Mouse (Mus musculus): Measurements from ENCODE around the gene Arhgap8. TPM values are rescaled to one million over a fixed set of nuclear protein-coding genes. Genes with fewer than 3 reads are reported as not detected.
A peak's percentile ranks its signal among the peaks of the same experiment; 100 is the strongest.

The Arhgap8 gene
- polyA plus RNA-seq, 1 experiment from 2014 or later = 3.1 TPM

GRCm38 (mm10) chr15:84732425-84732749, 12.5 kb downstream of the Arhgap8 start:
- H3K9ac ChIP-seq (ENCODE audit: low read depth, low read length) = no peak overlapping the region
- ATAC-seq (ENCODE audit: low read depth) = no peak
- WGBS = 62% methylated on average over 4 of the region's 4 CpGs

GRCm38 (mm10) chr15:84736346-84736993, 16.6 kb downstream of the Arhgap8 start:
- Histone ChIP-seq H3K4me3 (ENCODE audit: low read depth, low read length) (no peak overlapping the region), H3K4me1 (ENCODE audit: control insufficient read depth, insufficient read depth, low read length) (no peaks in the 10 kb centered on the region), H3K9ac (ENCODE audit: low read depth, low read length) (no peak overlapping the region), H3K27me3 (replicated peaks; ENCODE audit: control insufficient read depth, insufficient read depth, low read length) (no peaks in the 10 kb centered on the region), H3K27ac (replicated peaks; ENCODE audit: low read depth, low read length) (no peak overlapping the region), H3K9me3 (ENCODE audit: control insufficient read depth, low read length) (no peaks in the 10 kb centered on the region), H3K36me3 (ENCODE audit: control insufficient read depth, insufficient read depth, low read length) (no peaks in the 10 kb centered on the region), H3K4me2 (ENCODE audit: low read depth, low read length) (0 out of 2 replicates have a peak overlapping the region, but pooled peaks have one; percentile 6)
- ATAC-seq (ENCODE audit: low read depth) = no peak
- 42% methylated on average over 11 of the region's 11 CpGs for WGBS
- no peak for DNase-seq (ENCODE audit: low spot score)

More at GRCm38 (mm10) chr15:84732425-84732749, 12.5 kb downstream of the Arhgap8 start:
- H3K27ac ChIP-seq (replicated peaks; ENCODE audit: low read depth, low read length) = no peak overlapping the region
- no peak for DNase-seq (ENCODE audit: low spot score)
- H3K27me3 ChIP-seq (replicated peaks; ENCODE audit: control insufficient read depth, insufficient read depth, low read length) = no peaks in the 10 kb centered on the region
- H3K9me3 ChIP-seq (ENCODE audit: control insufficient read depth, low read length) = no peaks in the 10 kb centered on the region
- no peaks in the 10 kb centered on the region for H3K36me3 ChIP-seq (ENCODE audit: control insufficient read depth, insufficient read depth, low read length)
- no peak overlapping the region for H3K4me3 ChIP-seq (ENCODE audit: low read depth, low read length)
- H3K4me2 ChIP-seq (ENCODE audit: low read depth, low read length) = no peak overlapping the region
- peaks cover 5% of the 10 kb centered on the region for H3K4me1 ChIP-seq (ENCODE audit: control insufficient read depth, insufficient read depth, low read length)

DNA sequence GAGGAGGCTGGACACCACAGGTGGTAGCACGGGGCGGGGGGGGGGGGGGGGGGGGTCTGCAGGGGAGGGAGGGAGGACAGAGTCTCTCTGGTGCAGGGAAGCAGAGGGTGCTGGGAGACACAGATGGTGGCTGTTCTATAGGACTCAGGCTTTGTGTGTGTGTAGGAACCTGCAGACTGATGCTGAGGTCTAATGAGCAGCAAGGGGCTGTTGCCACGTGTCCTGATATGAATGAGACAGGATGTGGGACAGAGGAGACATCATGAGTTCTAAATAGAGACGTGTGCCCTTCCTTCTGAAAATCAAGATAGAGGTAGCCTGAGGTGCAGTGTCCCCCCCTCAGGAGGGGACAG, 17.1 kb downstream of the Arhgap8 start:
- no peaks in the 10 kb centered on the region for H3K4me1 ChIP-seq (ENCODE audit: control insufficient read depth, insufficient read depth, low read length)
- no peak for ATAC-seq (ENCODE audit: low read depth)
- 44% methylated on average over 2 of the region's 4 CpGs for WGBS
- H3K36me3 ChIP-seq (ENCODE audit: control insufficient read depth, insufficient read depth, low read length) = no peaks in the 10 kb centered on the region
- no peaks in the 10 kb centered on the region for H3K9me3 ChIP-seq (ENCODE audit: control insufficient read depth, low read length)
- H3K27me3 ChIP-seq (replicated peaks; ENCODE audit: control insufficient read depth, insufficient read depth, low read length) = no peaks in the 10 kb centered on the region
- no peak overlapping the region for H3K9ac ChIP-seq (ENCODE audit: low read depth, low read length)
- H3K4me3 ChIP-seq (ENCODE audit: low read depth, low read length) = no peak overlapping the region
- no peak overlapping the region for H3K27ac ChIP-seq (replicated peaks; ENCODE audit: low read depth, low read length)
- H3K4me2 ChIP-seq (ENCODE audit: low read depth, low read length) = no peak overlapping the region
- DNase-seq (ENCODE audit: low spot score) = no peak

- H3K9me3 ChIP-seq (ENCODE audit: control insufficient read depth, low read length) = no peaks in the 10 kb centered on the region
- DNase-seq (ENCODE audit: low spot score) (no peak), ATAC-seq (ENCODE audit: low read depth) (no peak)
- no peaks in the 10 kb centered on the region for H3K27me3 ChIP-seq (replicated peaks; ENCODE audit: control insufficient read depth, insufficient read depth, low read length)
- no peak overlapping the region for H3K4me2 ChIP-seq (ENCODE audit: low read depth, low read length)
- no peak overlapping the region for H3K9ac ChIP-seq (ENCODE audit: low read depth, low read length)
- WGBS = 90% methylated on average over 7 of the region's 7 CpGs
- H3K4me1 ChIP-seq (ENCODE audit: control insufficient read depth, insufficient read depth, low read length) = no peaks in the 10 kb centered on the region
- H3K27ac ChIP-seq (replicated peaks; ENCODE audit: low read depth, low read length) = no peak overlapping the region
- no peak overlapping the region for H3K4me3 ChIP-seq (ENCODE audit: low read depth, low read length)
- H3K36me3 ChIP-seq (ENCODE audit: control insufficient read depth, insufficient read depth, low read length) = no peaks in the 10 kb centered on the region
These were observed 18.4 kb downstream of the Arhgap8 start for GRCm38 (mm10) chr15:84738246-84738645.

DNA sequence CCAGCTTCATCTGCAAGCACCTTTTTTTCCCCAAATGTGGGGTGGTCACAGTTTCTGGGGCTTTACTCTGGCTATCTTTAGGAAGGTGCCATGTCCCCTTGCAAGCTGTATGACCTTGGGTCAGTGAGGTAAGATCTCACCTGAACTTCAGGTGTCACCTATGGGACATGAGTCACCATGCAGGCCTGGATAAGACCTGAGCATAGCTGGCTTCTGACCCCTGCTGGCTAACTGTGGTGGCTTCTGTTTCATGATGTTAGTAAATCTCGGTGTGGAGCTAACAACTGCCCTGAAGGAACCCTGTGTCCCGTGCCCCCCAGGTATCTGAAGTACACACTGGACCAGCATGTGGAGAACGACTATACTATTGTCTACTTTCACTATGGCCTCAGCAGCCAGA, 21.7 kb downstream of the Arhgap8 start:
- no peaks in the 10 kb centered on the region for H3K27me3 ChIP-seq (replicated peaks; ENCODE audit: control insufficient read depth, insufficient read depth, low read length)
- no peaks in the 10 kb centered on the region for H3K9me3 ChIP-seq (ENCODE audit: control insufficient read depth, low read length)
- ATAC-seq (ENCODE audit: low read depth) (no peak), DNase-seq (ENCODE audit: low spot score) (no peak)
- H3K4me2 ChIP-seq (ENCODE audit: low read depth, low read length) = no peak overlapping the region
- 78% methylated on average over 3 of the region's 3 CpGs for WGBS
- no peak overlapping the region for H3K27ac ChIP-seq (replicated peaks; ENCODE audit: low read depth, low read length)
- no peak overlapping the region for H3K4me3 ChIP-seq (ENCODE audit: low read depth, low read length)
- no peak overlapping the region for H3K9ac ChIP-seq (ENCODE audit: low read depth, low read length)
- H3K4me1 ChIP-seq (ENCODE audit: control insufficient read depth, insufficient read depth, low read length) = no peaks in the 10 kb centered on the region
- H3K36me3 ChIP-seq (ENCODE audit: control insufficient read depth, insufficient read depth, low read length) = no peaks in the 10 kb centered on the region

DNA sequence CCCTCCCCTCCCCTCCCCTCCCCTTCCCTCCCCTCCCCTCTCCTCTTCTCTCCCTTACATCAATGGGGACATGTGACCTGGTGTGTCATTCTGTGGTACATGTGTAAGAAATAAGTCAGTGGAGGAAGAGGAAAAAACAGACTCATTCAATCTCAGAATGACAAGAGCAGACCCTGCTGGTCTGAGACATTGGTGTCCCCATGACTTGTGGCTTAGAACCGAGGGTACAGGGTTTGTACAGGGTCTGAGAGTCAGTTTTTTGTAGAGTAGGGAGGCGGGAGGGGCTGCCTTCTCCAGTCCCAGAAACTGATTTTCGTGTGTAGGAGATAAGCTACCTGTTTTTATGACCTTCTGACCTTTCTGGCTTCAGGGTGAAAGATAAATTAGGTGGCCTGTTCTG, 23.5 kb downstream of the Arhgap8 start:
- no peak for ATAC-seq (ENCODE audit: low read depth)

GRCm38 (mm10) chr15:84744308-84744707, 24.5 kb downstream of the Arhgap8 start:
- ATAC-seq (ENCODE audit: low read depth) (no peak), DNase-seq (ENCODE audit: low spot score) (no peak)
- WGBS = 16% methylated on average over 2 of the region's 2 CpGs
- H3K9ac ChIP-seq (ENCODE audit: low read depth, low read length) = no peak overlapping the region
- no peak overlapping the region for H3K4me2 ChIP-seq (ENCODE audit: low read depth, low read length)
- H3K4me3 ChIP-seq (ENCODE audit: low read depth, low read length) = no peak overlapping the region
- no peak overlapping the region for H3K27ac ChIP-seq (replicated peaks; ENCODE audit: low read depth, low read length)
- H3K4me1 ChIP-seq (ENCODE audit: control insufficient read depth, insufficient read depth, low read length) = no peaks in the 10 kb centered on the region
- no peaks in the 10 kb centered on the region for H3K27me3 ChIP-seq (replicated peaks; ENCODE audit: control insufficient read depth, insufficient read depth, low read length)
- no peaks in the 10 kb centered on the region for H3K36me3 ChIP-seq (ENCODE audit: control insufficient read depth, insufficient read depth, low read length)
- H3K9me3 ChIP-seq (ENCODE audit: control insufficient read depth, low read length) = no peaks in the 10 kb centered on the region

More for the DNA sequence above, 23.5 kb downstream of the Arhgap8 start:
- 10% methylated on average over 3 of the region's 3 CpGs for WGBS
- Histone ChIP-seq H3K4me3 (ENCODE audit: low read depth, low read length) (no peak overlapping the region), H3K27me3 (replicated peaks; ENCODE audit: control insufficient read depth, insufficient read depth, low read length) (no peaks in the 10 kb centered on the region), H3K9me3 (ENCODE audit: control insufficient read depth, low read length) (no peaks in the 10 kb centered on the region), H3K9ac (ENCODE audit: low read depth, low read length) (no peak overlapping the region), H3K36me3 (ENCODE audit: control insufficient read depth, insufficient read depth, low read length) (no peaks in the 10 kb centered on the region), H3K4me2 (ENCODE audit: low read depth, low read length) (no peak overlapping the region), H3K27ac (replicated peaks; ENCODE audit: low read depth, low read length) (no peak overlapping the region), H3K4me1 (ENCODE audit: control insufficient read depth, insufficient read depth, low read length) (no peaks in the 10 kb centered on the region)
- no peak for DNase-seq (ENCODE audit: low spot score)

DNA sequence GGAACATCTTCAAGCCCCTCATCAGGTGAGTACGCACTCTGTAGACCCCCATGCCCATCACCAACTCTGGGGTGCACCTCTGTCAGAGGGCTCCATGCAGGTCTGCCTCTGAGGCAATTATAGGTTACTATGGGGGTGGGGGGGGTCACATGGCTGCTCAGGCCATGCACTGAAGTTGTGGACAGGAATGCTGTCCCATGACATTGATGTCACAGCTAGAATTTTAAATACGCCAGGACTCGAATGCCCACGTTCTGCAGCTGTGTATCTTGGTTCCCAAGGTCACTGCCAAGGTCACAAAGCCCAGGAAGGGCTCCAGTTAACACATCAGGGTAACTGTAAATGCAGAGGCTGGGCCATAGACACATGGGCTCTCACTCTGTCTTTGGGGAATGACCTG, 26.0 kb downstream of the Arhgap8 start:
- H3K9ac ChIP-seq (ENCODE audit: low read depth, low read length) = no peak overlapping the region
- H3K4me2 ChIP-seq (ENCODE audit: low read depth, low read length) = no peak overlapping the region
- H3K9me3 ChIP-seq (ENCODE audit: control insufficient read depth, low read length) = no peaks in the 10 kb centered on the region
- no peaks in the 10 kb centered on the region for H3K36me3 ChIP-seq (ENCODE audit: control insufficient read depth, insufficient read depth, low read length)
- H3K27ac ChIP-seq (replicated peaks; ENCODE audit: low read depth, low read length) = no peak overlapping the region
- WGBS = 85% methylated on average over 4 of the region's 4 CpGs
- DNase-seq (ENCODE audit: low spot score) = no peak
- no peaks in the 10 kb centered on the region for H3K27me3 ChIP-seq (replicated peaks; ENCODE audit: control insufficient read depth, insufficient read depth, low read length)
- H3K4me1 ChIP-seq (ENCODE audit: control insufficient read depth, insufficient read depth, low read length) = no peaks in the 10 kb centered on the region
- H3K4me3 ChIP-seq (ENCODE audit: low read depth, low read length) = no peak overlapping the region
- ATAC-seq (ENCODE audit: low read depth) = no peak

DNA sequence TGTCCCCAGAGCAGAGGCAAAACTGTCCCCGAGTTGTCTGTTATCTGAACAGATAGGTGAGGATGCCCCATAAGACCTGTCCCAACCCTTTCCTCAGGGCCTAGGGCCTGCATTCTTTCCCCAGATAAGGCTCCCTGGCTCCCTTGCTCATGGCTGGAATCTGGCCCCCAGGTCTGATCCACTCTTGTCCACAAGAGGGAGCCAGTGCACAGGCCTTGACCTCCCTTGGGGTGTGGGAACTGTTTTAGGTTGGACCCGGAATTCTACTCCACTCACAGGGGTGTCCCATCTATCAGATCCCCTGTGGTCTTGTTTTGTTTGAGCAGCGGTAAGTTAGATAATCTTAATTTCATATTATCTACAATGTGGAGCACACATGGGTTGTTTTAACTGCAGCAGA, 35.1 kb downstream of the Arhgap8 start:
- H3K4me2 ChIP-seq (ENCODE audit: low read depth, low read length) = no peak overlapping the region
- DNase-seq (ENCODE audit: low spot score) = peak; percentile 52
- no peaks in the 10 kb centered on the region for H3K36me3 ChIP-seq (ENCODE audit: control insufficient read depth, insufficient read depth, low read length)
- no peak overlapping the region for H3K27ac ChIP-seq (replicated peaks; ENCODE audit: low read depth, low read length)
- H3K4me1 ChIP-seq (ENCODE audit: control insufficient read depth, insufficient read depth, low read length) = peaks cover 5% of the 10 kb centered on the region; the same call in 1 of the 2 replicates
- peak; percentile 71; the same call in 1 of the 2 replicates for ATAC-seq (ENCODE audit: low read depth)
- no peak overlapping the region for H3K4me3 ChIP-seq (ENCODE audit: low read depth, low read length)
- 20% methylated on average over 3 of the region's 3 CpGs for WGBS
- peaks cover 5% of the 10 kb centered on the region for H3K27me3 ChIP-seq (replicated peaks; ENCODE audit: control insufficient read depth, insufficient read depth, low read length)
- H3K9ac ChIP-seq (ENCODE audit: low read depth, low read length) = no peak overlapping the region
- no peaks in the 10 kb centered on the region for H3K9me3 ChIP-seq (ENCODE audit: control insufficient read depth, low read length)
